Mouse (Mus musculus) CH12.LX (cell line): ENCODE measurements around the gene Ispd. TPM values are rescaled to one million over a fixed set of nuclear protein-coding genes. Genes with fewer than 3 reads are reported as not detected.

ENCODE experiments used
- DNase-seq: peaks from one replicate; pipeline ENCODE4 v3.0.0-alpha.2; 2013; ENCODE audit errors: extremely low read depth
- H3K27ac ChIP-seq: 2 replicates; pipeline ENCODE4 v1.5.1; 2012; ENCODE audit warnings: low read depth, mild to moderate bottlenecking, control low read depth, moderate library complexity; ENCODE audit not compliant: insufficient read depth
- H3K27me3 ChIP-seq: replicated peaks from 2 replicates; pipeline ENCODE3; 2012; ENCODE audit warnings: inconsistent platforms
- H3K36me3 ChIP-seq, 2 experiments: replicated peaks in 1 of 2; 2 replicates each; pipeline versions ENCODE3 to v1.6.1; 2012; ENCODE audit warnings: inconsistent platforms in 1 of 2, low read length in 1 of 2, mild to moderate bottlenecking in 1 of 2, mixed read lengths in 1 of 2, moderate library complexity in 1 of 2; ENCODE audit not compliant: control insufficient read depth in 1 of 2, insufficient read depth in 1 of 2
- H3K4me1 ChIP-seq, 2 experiments: 2 replicates each; pipeline ENCODE4 v1.6.1; 2012; ENCODE audit warnings: inconsistent platforms in 1 of 2, moderate library complexity in 1 of 2; ENCODE audit not compliant: insufficient read depth in 2 of 2, control insufficient read depth in 1 of 2
- H3K4me2 ChIP-seq: 2 replicates; pipeline ENCODE4 v1.6.1; 2012; ENCODE audit warnings: low read depth, mild to moderate bottlenecking, control low read depth; ENCODE audit not compliant: poor library complexity, insufficient read depth, severe bottlenecking
- H3K4me3 ChIP-seq, 3 experiments: fragments of 150-350 bp in 1 of 3; sonication (generic) in 1 of 3; replicated peaks in 1 of 3; 2 replicates each; pipeline versions ENCODE3 to v1.5.1; 2011 to 2012; ENCODE audit warnings: low read depth in 2 of 3, low read length in 2 of 3, mild to moderate bottlenecking in 2 of 3, moderate library complexity in 2 of 3, control low read depth in 1 of 3, improper control_type of control experiment in 1 of 3, inconsistent platforms in 1 of 3, mixed read lengths in 1 of 3; ENCODE audit not compliant: poor library complexity in 1 of 3
- H3K79me2 ChIP-seq: replicated peaks from 2 replicates; pipeline ENCODE4 v1.6.1; 2012; ENCODE audit warnings: mild to moderate bottlenecking, moderate library complexity; ENCODE audit not compliant: control insufficient read depth, poor library complexity, insufficient read depth, severe bottlenecking; ENCODE audit errors: extremely low read depth
- H3K9ac ChIP-seq: 2 replicates; pipeline ENCODE4 v1.6.1; 2012; ENCODE audit warnings: low read depth, mild to moderate bottlenecking, control low read depth, moderate library complexity; ENCODE audit not compliant: insufficient read depth
- H3K9me3 ChIP-seq: replicated peaks from 2 replicates; pipeline ENCODE3; 2012; ENCODE audit warnings: low read length, inconsistent platforms, mixed read lengths
- CHD1 ChIP-seq: IDR thresholded peaks from 2 replicates; pipeline ENCODE4 v1.6.1; 2012; ENCODE audit warnings: low read depth, low read length, improper control_type of control experiment, inconsistent platforms
- CHD2 ChIP-seq: IDR thresholded peaks from 2 replicates; pipeline ENCODE4 v1.6.1; 2011; ENCODE audit warnings: low read length, improper control_type of control experiment
- HCFC1 ChIP-seq: IDR thresholded peaks from 2 replicates; pipeline ENCODE4 v1.6.1; 2012; ENCODE audit warnings: low read depth, mild to moderate bottlenecking, inconsistent platforms, low read length, improper control_type of control experiment
- IRF4 ChIP-seq: IDR thresholded peaks from 2 replicates; pipeline ENCODE4 v1.6.1; 2014; ENCODE audit warnings: low read depth, mild to moderate bottlenecking, inconsistent platforms, low read length, improper control_type of control experiment
- JUN ChIP-seq: IDR thresholded peaks from 2 replicates; pipeline ENCODE4 v1.6.1; 2011; ENCODE audit warnings: low read depth, mild to moderate bottlenecking, low read length, improper control_type of control experiment, moderate library complexity; ENCODE audit not compliant: insufficient read depth
- KAT2A ChIP-seq: IDR thresholded peaks from 2 replicates; pipeline ENCODE4 v1.6.1; 2012; ENCODE audit warnings: low read length, improper control_type of control experiment, inconsistent platforms; ENCODE audit not compliant: insufficient replicate concordance
- MAZ ChIP-seq: IDR thresholded peaks from 2 replicates; pipeline ENCODE4 v1.6.1; 2012; ENCODE audit warnings: low read depth, mild to moderate bottlenecking, inconsistent platforms, low read length, improper control_type of control experiment, moderate library complexity
- NELFE ChIP-seq: IDR thresholded peaks from 2 replicates; pipeline ENCODE4 v1.6.1; 2011; ENCODE audit warnings: low read depth, low read length, improper control_type of control experiment
- NRF1 ChIP-seq: IDR thresholded peaks from 2 replicates; pipeline ENCODE4 v1.6.1; 2014; ENCODE audit warnings: low read depth, mild to moderate bottlenecking, inconsistent platforms, low read length, improper control_type of control experiment, moderate library complexity
- PAX5 ChIP-seq: IDR thresholded peaks from 2 replicates; pipeline ENCODE4 v1.6.1; 2012; ENCODE audit warnings: low read length, inconsistent platforms, mixed read lengths
- POLR2A ChIP-seq: IDR thresholded peaks from 2 replicates; pipeline ENCODE4 v1.6.1; 2011; ENCODE audit warnings: low read depth, mild to moderate bottlenecking, improper control_type of control experiment, low read length
- POLR2AphosphoS2 ChIP-seq: IDR thresholded peaks from 2 replicates; pipeline ENCODE4 v1.6.1; 2011; ENCODE audit warnings: low read depth, low read length, improper control_type of control experiment
- RAD21 ChIP-seq: IDR thresholded peaks from 2 replicates; pipeline ENCODE4 v1.6.1; 2011; ENCODE audit warnings: low read depth, mild to moderate bottlenecking, low read length, improper control_type of control experiment, moderate library complexity
- SIN3A ChIP-seq: IDR thresholded peaks from 2 replicates; pipeline ENCODE4 v1.6.1; 2012; ENCODE audit warnings: low read length, improper control_type of control experiment, inconsistent platforms
- TBP ChIP-seq: conservative IDR thresholded peaks from 2 replicates; pipeline ENCODE4 v1.6.1; 2011; ENCODE audit warnings: low read depth, low read length, improper control_type of control experiment
- TCF12 ChIP-seq: IDR thresholded peaks from 2 replicates; pipeline ENCODE4 v1.6.1; 2014; ENCODE audit warnings: low read depth, mild to moderate bottlenecking, inconsistent platforms, low read length, improper control_type of control experiment
- UBTF ChIP-seq: IDR thresholded peaks from 2 replicates; pipeline ENCODE4 v1.6.1; 2012; ENCODE audit warnings: low read depth, mild to moderate bottlenecking, inconsistent platforms, low read length, improper control_type of control experiment, moderate library complexity
- USF1 ChIP-seq: IDR thresholded peaks from 2 replicates; pipeline ENCODE4 v1.6.1; 2014; ENCODE audit warnings: low read depth, mild to moderate bottlenecking, inconsistent platforms, low read length, improper control_type of control experiment
- ZC3H11A ChIP-seq: IDR thresholded peaks from 2 replicates; pipeline ENCODE4 v1.6.1; 2012; ENCODE audit warnings: low read depth, mild to moderate bottlenecking, inconsistent platforms, low read length, improper control_type of control experiment
- ZMIZ1 ChIP-seq: IDR thresholded peaks from 2 replicates; pipeline ENCODE4 v1.6.1; 2012; ENCODE audit warnings: low read depth, mild to moderate bottlenecking, inconsistent platforms, low read length, improper control_type of control experiment
- dilution Hi-C: fragments of 300-500 bp; cut with MboI; formaldehyde crosslinking; loops from 2 replicates; pipeline ENCODE4 v1.14.3; 2020; ENCODE audit warnings: low sequenced_read_pairs; ENCODE audit not compliant: extremely low pct_unique_long_range_greater_than_20kb, extremely low pct_ligation_motif_present
- in situ Hi-C: fragments of 300-500 bp; cut with MboI; formaldehyde crosslinking; loops from 3 replicates; pipeline ENCODE4 v1.14.3; 2019; ENCODE audit warnings: low sequenced_read_pairs, low pct_ligation_motif_present, low pct_unique_long_range_greater_than_20kb, mixed read lengths
- polyA plus RNA-seq: library from polyadenylated mRNA; unstranded; fragments of >175 nt; gene quantifications from 2 replicates; pipeline ENCODE4 v1.2.1, GENCODE M21; 2012; ENCODE audit warnings: low read depth; ENCODE audit not compliant: insufficient read length
- total RNA-seq, 2 experiments: library from RNA; depleted of rRNA; stranded (reverse); fragments of 300-350 nt in 1 of 2; fragments of >200 nt in 1 of 2; gene quantifications; 2 replicates each; pipeline ENCODE4 v1.2.3; 2012 to 2014

The Ispd gene
- total and polyA plus RNA-seq, 3 experiments: 0.51 to 1.8 (median 1.4) TPM

- no peaks in the 10 kb centered on the region for H3K36me3 ChIP-seq
- no peak overlapping the region for H3K4me2 ChIP-seq
- dilution Hi-C loops: no loop called here
- no peaks in the 10 kb centered on the region for H3K27me3 ChIP-seq
- H3K9me3 ChIP-seq: no peaks in the 10 kb centered on the region
- H3K27ac ChIP-seq: no peak overlapping the region
- in situ Hi-C loops: no loop called here
- H3K4me3 ChIP-seq: no peak overlapping the region
- TF ChIP-seq NELFE (no peak), ZC3H11A (no peak), TCF12 (no peak), TBP (no peak), UBTF (no peak), MAZ (no peak), ZMIZ1 (no peak), KAT2A (no peak), NRF1 (no peak), POLR2AphosphoS2 (no peak), JUN (no peak), POLR2A (no peak), PAX5 (no peak), CHD2 (no peak), USF1 (no peak)
- H3K4me1 ChIP-seq: no peaks in the 10 kb centered on the region
- DNase-seq: no peak
- H3K9ac ChIP-seq: no peak overlapping the region
- H3K79me2 ChIP-seq: no peaks in the 10 kb centered on the region
Observed at GRCm38 (mm10) chr12:36509954-36510642, 128.8 kb downstream of the Ispd start.

DNA sequence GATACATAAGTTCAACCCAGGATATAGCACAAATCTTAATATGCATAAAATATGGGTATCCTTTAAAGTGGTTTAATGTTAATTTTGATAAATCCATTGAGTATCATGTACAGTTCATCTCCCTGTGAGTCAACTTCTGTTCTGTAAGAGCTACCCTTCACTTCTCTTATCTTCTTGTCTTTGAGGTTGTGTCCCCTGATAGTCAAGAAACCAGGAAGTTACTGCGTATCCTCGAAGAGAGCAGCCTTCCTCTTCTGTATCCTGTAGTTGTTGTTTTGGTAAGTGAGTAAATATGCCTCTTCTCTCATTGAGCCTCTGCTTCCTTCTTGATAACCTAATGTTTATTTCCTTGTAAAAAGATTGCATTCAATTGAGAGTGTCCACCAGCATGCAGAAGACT lies 140.5 kb downstream of the Ispd start:
- in situ Hi-C loops (no loop called here), dilution Hi-C loops (no loop called here)
- H3K9ac ChIP-seq: no peak overlapping the region
- TF ChIP-seq MAZ (no peak), HCFC1 (no peak), POLR2A (no peak), RAD21 (no peak), UBTF (no peak), SIN3A (no peak), NRF1 (no peak), TCF12 (no peak), IRF4 (no peak), CHD1 (no peak), POLR2AphosphoS2 (no peak), NELFE (no peak), PAX5 (no peak)
- H3K4me3 ChIP-seq: no peak overlapping the region
- DNase-seq: no peak
- H3K27me3 ChIP-seq: no peaks in the 10 kb centered on the region
- H3K36me3 ChIP-seq: no peaks in the 10 kb centered on the region
- H3K4me1 ChIP-seq: no peaks in the 10 kb centered on the region
- H3K27ac ChIP-seq: no peak overlapping the region
- H3K9me3 ChIP-seq: no peaks in the 10 kb centered on the region
- H3K79me2 ChIP-seq: no peaks in the 10 kb centered on the region
- no peak overlapping the region for H3K4me2 ChIP-seq
